Mouse (Mus musculus) liver, embryonic 11.5 days (tissue): Measurements from ENCODE around the gene Pusl1. TPM values are rescaled to one million over a fixed set of nuclear protein-coding genes. Genes with fewer than 3 reads are reported as not detected.
A peak's percentile ranks its signal among the peaks of the same experiment; 100 is the strongest.

Source experiments
- ATAC-seq: fragments of 200-750 bp; cut with Nextera tagmentation; replicated peaks from 2 replicates; pipeline ENCODE4 v1.8.0; 2017; ENCODE audit warnings: moderate number of reproducible peaks, mild to moderate bottlenecking, moderate TSS enrichment, moderate library complexity; ENCODE audit not compliant: low FRiP score
- DNase-seq: peaks from one replicate; pipeline ENCODE4 v3.0.0-alpha.2; 2017; ENCODE audit warnings: low spot score
- H3K27ac ChIP-seq: fragments of 300-500 bp; sonication (generic); 2 replicates; pipeline ENCODE4 v1.5.1; 2014; ENCODE audit warnings: mild to moderate bottlenecking, low read depth, low read length, control low read depth
- H3K27me3 ChIP-seq: fragments of 300-500 bp; sonication (generic); replicated peaks from 2 replicates; pipeline ENCODE4 v1.6.1; 2014; ENCODE audit warnings: low read length, mixed read lengths; ENCODE audit not compliant: control insufficient read depth, insufficient read depth
- H3K36me3 ChIP-seq: fragments of 300-500 bp; sonication (generic); 2 replicates; pipeline ENCODE4 v1.6.1; 2014; ENCODE audit warnings: mild to moderate bottlenecking, low read length, moderate library complexity, mixed read lengths; ENCODE audit not compliant: control insufficient read depth, insufficient read depth
- H3K4me1 ChIP-seq: fragments of 300-500 bp; sonication (generic); replicated peaks from 2 replicates; pipeline ENCODE4 v1.6.1; 2014; ENCODE audit warnings: low read length, mixed read lengths; ENCODE audit not compliant: control insufficient read depth, insufficient read depth
- H3K4me2 ChIP-seq: fragments of 300-500 bp; sonication (generic); 2 replicates; pipeline ENCODE4 v1.6.1; 2014; ENCODE audit warnings: mild to moderate bottlenecking, control low read depth, moderate library complexity
- H3K4me3 ChIP-seq: fragments of 300-500 bp; sonication (generic); 2 replicates; pipeline ENCODE4 v1.5.1; 2014; ENCODE audit warnings: low read depth, low read length, control low read depth
- H3K9ac ChIP-seq: fragments of 300-500 bp; sonication (generic); 2 replicates; pipeline ENCODE4 v1.6.1; 2014; ENCODE audit warnings: low read depth, low read length, control low read depth
- H3K9me3 ChIP-seq: fragments of 300-500 bp; sonication (generic); 2 replicates; pipeline ENCODE4 v1.6.1; 2016; ENCODE audit warnings: low read length, inconsistent platforms, mixed read lengths; ENCODE audit not compliant: control insufficient read depth
- WGBS: fragments of 180-500 bp; shearing (Covaris S2); extraction: QIAGEN DNeasy Blood & Tissue Kit; methylation state at CpG from one replicate; pipeline ENCODE4 v1.1.7; 2014; 5-methylcytosine and 5-hydroxymethylcytosine counted together
- polyA plus RNA-seq: library from polyadenylated mRNA; unstranded; fragments of >200 nt; fragmentation: Nextera tagmentation; extraction: Ambion mirVana; gene quantifications from 2 replicates; pipeline ENCODE4 v1.2.1, GENCODE M21; 2014

The Pusl1 gene
- polyA plus RNA-seq, 1 experiment from 2014 or later: 49.1 TPM

GRCm38 (mm10) chr4:155901205-155901604 is 9.6 kb upstream of the Pusl1 start:
- Histone ChIP-seq H3K9me3 (no peaks in the 10 kb centered on the region), H3K27me3 (no peaks in the 10 kb centered on the region), H3K4me3 (no peak overlapping the region), H3K4me2 (no peak overlapping the region), H3K27ac (no peak overlapping the region), H3K4me1 (no peaks in the 10 kb centered on the region), H3K9ac (no peak overlapping the region), H3K36me3 (peaks cover 46% of the 10 kb centered on the region)
- no peak for DNase-seq
- 84% methylated on average over 3 of the region's 3 CpGs for WGBS
- ATAC-seq: no peak

GRCm38 (mm10) chr4:155899355-155899754 is 7.8 kb upstream of the Pusl1 start:
- Histone ChIP-seq H3K4me2 (no peak overlapping the region), H3K4me3 (no peak overlapping the region), H3K27me3 (no peaks in the 10 kb centered on the region), H3K9me3 (no peaks in the 10 kb centered on the region), H3K27ac (no peak overlapping the region), H3K36me3 (peaks cover 45% of the 10 kb centered on the region), H3K4me1 (peaks cover 11% of the 10 kb centered on the region), H3K9ac (no peak overlapping the region)
- 92% methylated on average over 7 of the region's 7 CpGs for WGBS
- no peak for DNase-seq
- no peak for ATAC-seq

GRCm38 (mm10) chr4:155898318-155898717 is 6.7 kb upstream of the Pusl1 start:
- Histone ChIP-seq H3K36me3 (peaks cover 38% of the 10 kb centered on the region), H3K4me1 (peaks cover 22% of the 10 kb centered on the region), H3K27me3 (no peaks in the 10 kb centered on the region), H3K27ac (no peak overlapping the region), H3K4me3 (no peak overlapping the region), H3K9me3 (no peaks in the 10 kb centered on the region), H3K9ac (no peak overlapping the region), H3K4me2 (no peak overlapping the region)
- 89% methylated on average over 2 of the region's 2 CpGs for WGBS
- ATAC-seq (no peak), DNase-seq (no peak)

GRCm38 (mm10) chr4:155896461-155896860 is 4.9 kb upstream of the Pusl1 start:
- Histone ChIP-seq H3K4me3 (no peak overlapping the region), H3K9ac (no peak overlapping the region), H3K27me3 (no peaks in the 10 kb centered on the region), H3K4me2 (no peak overlapping the region), H3K9me3 (no peaks in the 10 kb centered on the region), H3K36me3 (peaks cover 27% of the 10 kb centered on the region), H3K27ac (no peak overlapping the region), H3K4me1 (peaks cover 28% of the 10 kb centered on the region)
- WGBS: 96% methylated on average over 12 of the region's 12 CpGs
- no peak for ATAC-seq
- DNase-seq: no peak

- no peak overlapping the region for H3K27ac ChIP-seq
- no peaks in the 10 kb centered on the region for H3K9me3 ChIP-seq
- WGBS: 89% methylated on average over 4 of the region's 4 CpGs
- no peak overlapping the region for H3K9ac ChIP-seq
- peaks cover 28% of the 10 kb centered on the region for H3K4me1 ChIP-seq
- ATAC-seq (no peak), DNase-seq (no peak)
- H3K27me3 ChIP-seq: no peaks in the 10 kb centered on the region
- peaks cover 25% of the 10 kb centered on the region for H3K36me3 ChIP-seq
- no peak overlapping the region for H3K4me3 ChIP-seq
- H3K4me2 ChIP-seq: no peak overlapping the region
These were observed 4.2 kb upstream of the Pusl1 start for GRCm38 (mm10) chr4:155895826-155896225.

- Histone ChIP-seq H3K9ac (no peak overlapping the region), H3K36me3 (peaks cover 22% of the 10 kb centered on the region), H3K4me2 (peak overlapping the region; percentile 99; the same call in 1 of the 2 replicates), H3K9me3 (no peaks in the 10 kb centered on the region), H3K27ac (no peak overlapping the region), H3K27me3 (no peaks in the 10 kb centered on the region), H3K4me1 (peaks cover 34% of the 10 kb centered on the region), H3K4me3 (no peak overlapping the region)
- WGBS: 60% methylated on average over 6 of the region's 6 CpGs
- no peak for ATAC-seq
- no peak for DNase-seq
These were observed 3.6 kb upstream of the Pusl1 start for GRCm38 (mm10) chr4:155895216-155895615.

- peaks cover 34% of the 10 kb centered on the region for H3K4me1 ChIP-seq
- 19% methylated on average over 8 of the region's 8 CpGs for WGBS
- DNase-seq: peak; percentile 53
These were observed 2.8 kb upstream of the Pusl1 start for GRCm38 (mm10) chr4:155894311-155894881.

GRCm38 (mm10) chr4:155893212-155893690 is 1.7 kb upstream of the Pusl1 start:
- 74% methylated on average over 8 of the region's 8 CpGs for WGBS
- Histone ChIP-seq H3K4me2 (peak overlapping the region; percentile 99), H3K27ac (peak overlapping the region; percentile 40; the same call in 1 of the 2 replicates), H3K4me3 (peak overlapping the region; percentile 96), H3K36me3 (peaks cover 16% of the 10 kb centered on the region), H3K9ac (peak overlapping the region; percentile 95), H3K4me1 (peaks cover 34% of the 10 kb centered on the region), H3K27me3 (no peaks in the 10 kb centered on the region), H3K9me3 (no peaks in the 10 kb centered on the region)
- DNase-seq (no peak), ATAC-seq (no peak)

More at GRCm38 (mm10) chr4:155894311-155894881, 2.8 kb upstream of the Pusl1 start:
- peaks cover 15% of the 10 kb centered on the region for H3K36me3 ChIP-seq
- no peaks in the 10 kb centered on the region for H3K9me3 ChIP-seq
- peak overlapping the region; percentile 99 for H3K4me2 ChIP-seq
- peak overlapping the region; percentile 95 for H3K9ac ChIP-seq
- ATAC-seq: peak; percentile 48
- H3K27me3 ChIP-seq: no peaks in the 10 kb centered on the region
- H3K27ac ChIP-seq: peak overlapping the region; percentile 40; the same call in 1 of the 2 replicates
- peak overlapping the region; percentile 96 for H3K4me3 ChIP-seq
